Mouse (Mus musculus) ES-Bruce4 (cell line): Measurements from ENCODE around the gene Lrrn4cl.

Experiments
- CTCF ChIP-seq: IDR thresholded peaks from one replicate; pipeline ENCODE4 v1.8.1; 2011; ENCODE audit warnings: low read depth, low read length
- POLR2A ChIP-seq: IDR thresholded peaks from one replicate; pipeline ENCODE4 v1.8.1; 2011; ENCODE audit warnings: low read length; ENCODE audit not compliant: insufficient read depth

DNA sequence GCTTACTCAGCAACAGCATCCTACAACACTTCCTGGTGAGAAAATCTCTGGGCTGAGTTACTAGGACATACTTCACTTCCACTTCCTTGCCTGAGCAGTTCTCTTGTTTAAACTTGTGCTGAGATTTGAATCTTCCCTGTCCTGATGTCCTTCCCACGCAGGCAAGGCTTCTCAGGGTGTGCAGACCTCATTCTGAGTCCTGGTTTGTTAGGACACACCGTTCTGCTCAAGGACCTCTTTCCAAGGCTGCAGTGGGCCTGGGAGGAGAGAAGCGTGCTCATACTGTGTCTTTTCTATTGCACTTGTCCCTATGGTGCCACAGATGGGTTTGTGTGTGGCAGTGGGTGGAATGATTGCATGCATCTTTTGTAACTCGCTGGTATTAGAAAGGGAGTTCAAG lies 17.6 kb upstream of the Lrrn4cl start:
- TF ChIP-seq POLR2A (no peak), CTCF (no peak)
